Mouse (Mus musculus) myocyte (in vitro differentiated cells): ENCODE data around the gene Slc22a3.

ENCODE experiments used
- CEBPB ChIP-seq: IDR thresholded peaks from 2 replicates; pipeline ENCODE4 v1.6.1; 2011; ENCODE audit warnings: mild to moderate bottlenecking, moderate library complexity; ENCODE audit not compliant: poor library complexity, insufficient read depth, severe bottlenecking
- E2F4 ChIP-seq: IDR thresholded peaks from one replicate; pipeline ENCODE4 v1.6.1; 2011; ENCODE audit warnings: mild to moderate bottlenecking, control low read depth, moderate library complexity; ENCODE audit not compliant: insufficient read depth
- MAX ChIP-seq: IDR thresholded peaks from one replicate; pipeline ENCODE4 v1.6.1; 2011; ENCODE audit warnings: low read depth, mild to moderate bottlenecking, control low read depth
- MYOD1 ChIP-seq, 3 experiments: IDR thresholded peaks; one replicate each; pipeline ENCODE4 v1.6.1; 2011; ENCODE audit warnings: control low read depth in 2 of 3, low read depth in 2 of 3, mild to moderate bottlenecking in 2 of 3, moderate library complexity in 1 of 3; ENCODE audit not compliant: insufficient read length in 2 of 3, control insufficient read depth in 1 of 3
- MYOG ChIP-seq, 3 experiments: IDR thresholded peaks; one replicate each; pipeline ENCODE4 v1.6.1; 2011; ENCODE audit warnings: control low read depth in 2 of 3, low read depth in 2 of 3, mild to moderate bottlenecking in 2 of 3; ENCODE audit not compliant: insufficient read length in 2 of 3, control insufficient read depth in 1 of 3, insufficient read depth in 1 of 3
- POLR2A ChIP-seq: IDR thresholded peaks from one replicate; pipeline ENCODE4 v1.6.1; 2011; ENCODE audit warnings: low read depth, mild to moderate bottlenecking, control low read depth, moderate library complexity; ENCODE audit not compliant: insufficient read length
- POLR2AphosphoS2 ChIP-seq: IDR thresholded peaks from one replicate; pipeline ENCODE4 v1.6.1; 2011; ENCODE audit warnings: low read depth, control low read depth; ENCODE audit not compliant: insufficient read length
- REST ChIP-seq: IDR thresholded peaks from one replicate; pipeline ENCODE4 v1.6.1; 2011; ENCODE audit warnings: mild to moderate bottlenecking, control low read depth, moderate library complexity; ENCODE audit not compliant: insufficient read depth, insufficient read length
- SRF ChIP-seq: IDR thresholded peaks from one replicate; pipeline ENCODE4 v1.6.1; 2011; ENCODE audit warnings: low read depth; ENCODE audit not compliant: control insufficient read depth, insufficient read length
- USF1 ChIP-seq: IDR thresholded peaks from one replicate; pipeline ENCODE4 v1.6.1; 2011; ENCODE audit warnings: low read depth, mild to moderate bottlenecking, control low read depth, moderate library complexity

DNA sequence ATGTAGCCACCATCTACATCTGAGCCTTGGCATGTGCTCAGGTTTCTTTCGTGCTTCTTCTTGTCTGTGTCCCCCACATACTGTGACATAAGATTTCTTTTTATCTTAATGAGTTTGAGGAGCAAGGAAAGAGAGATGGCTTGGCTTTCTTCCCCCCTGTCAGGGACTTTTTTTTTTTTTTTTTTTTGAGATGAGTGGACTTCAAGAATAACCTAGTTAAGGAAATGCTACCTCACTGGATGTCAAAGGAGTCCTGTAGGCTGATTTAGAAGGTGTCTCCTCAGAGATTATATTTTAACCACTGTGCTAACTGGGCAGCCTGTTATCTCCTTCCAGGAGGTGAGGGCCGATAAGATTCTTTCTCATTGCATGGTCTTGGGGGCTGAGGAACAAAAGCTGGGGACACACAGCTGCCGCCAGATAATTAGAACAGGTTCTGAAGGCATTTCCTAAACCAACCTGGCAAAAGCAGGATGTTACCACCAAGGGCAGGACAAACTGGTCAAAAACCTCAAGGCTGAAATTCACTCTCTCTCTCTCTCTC, 133.8 kb downstream of the Slc22a3 start:
- TF ChIP-seq USF1, result no peak
- no peak for TF ChIP-seq MYOD1 (IDR thresholded peaks at IDR 0.05; ENCODE audit: control insufficient read depth in 1 of 3, insufficient read length in 2 of 3, low read depth in 2 of 3)
- no peak for TF ChIP-seq SRF
- no peak for TF ChIP-seq POLR2AphosphoS2
- no peak for TF ChIP-seq POLR2A
- no peak for TF ChIP-seq MAX
- TF ChIP-seq E2F4, result no peak
- no peak for TF ChIP-seq CEBPB
- no peak for TF ChIP-seq MYOG (IDR thresholded peaks at IDR 0.05; ENCODE audit: control insufficient read depth in 1 of 3, insufficient read depth in 1 of 3, insufficient read length in 2 of 3, low read depth in 2 of 3)
- TF ChIP-seq REST, result no peak
